Mouse (Mus musculus) heart, adult 2 months (tissue): ENCODE data around the gene Dip2c.

Source experiments
- CTCF ChIP-seq: fragments of 200-600 bp; IDR thresholded peaks from 2 replicates; pipeline ENCODE4 v1.8.1; 2022; ENCODE audit warnings: antibody characterized with exemption, mild to moderate bottlenecking, moderate library complexity
- EP300 ChIP-seq: fragments of 200-500 bp; IDR thresholded peaks from 2 replicates; pipeline ENCODE4 v1.6.1; 2011; ENCODE audit warnings: low read depth, low read length, control low read depth; ENCODE audit not compliant: insufficient read depth

DNA sequence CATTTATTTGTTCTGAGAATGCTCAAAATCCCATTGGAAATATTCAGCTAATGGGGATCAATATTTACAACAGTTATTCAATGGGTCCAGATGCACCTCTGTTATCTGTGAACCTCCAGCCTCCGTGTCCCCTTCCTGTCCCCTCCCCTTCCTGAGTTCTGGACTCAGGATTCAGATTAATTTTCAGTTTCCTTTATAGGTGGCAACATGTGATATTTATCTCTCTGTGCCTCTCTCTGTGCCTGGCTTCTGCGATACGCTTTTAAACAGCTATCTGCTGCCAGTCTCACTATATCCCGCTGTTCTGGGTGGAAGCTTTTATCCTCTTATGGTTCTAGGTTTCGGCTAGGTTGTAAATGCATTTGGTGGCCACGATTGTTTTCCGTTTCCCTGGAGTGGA lies 38.8 kb upstream of the Dip2c start:
- TF ChIP-seq EP300 (no peak), CTCF (no peak)
